Mouse (Mus musculus) urinary bladder, postnatal 4 days (tissue): Measurements from ENCODE around the gene Gucy2e.
A peak's percentile ranks its signal among the peaks of the same experiment; 100 is the strongest.

Source experiments
- DNase-seq, 2 experiments: peaks; one replicate each; pipeline ENCODE4 v3.0.0; 2021 to 2022; ENCODE audit warnings: low spot score in 2 of 2

Gene Gucy2e

DNA sequence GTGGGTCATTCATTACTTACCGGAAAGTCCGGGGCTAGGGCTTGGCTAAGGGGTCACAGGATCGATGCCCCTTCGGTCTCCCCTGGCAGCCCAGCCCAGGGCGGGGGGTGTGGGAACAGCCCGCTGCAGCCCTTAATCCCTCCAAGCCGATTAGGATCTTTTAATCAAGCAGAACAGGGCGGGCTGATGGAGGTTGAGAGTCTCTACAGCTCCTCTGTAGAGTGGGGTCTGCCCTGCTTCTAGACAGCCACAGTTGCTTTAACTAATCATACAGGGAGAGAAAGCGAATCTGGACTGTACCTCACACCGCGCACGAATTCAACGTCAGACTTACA is at the start of gene Gucy2e:
TSS of gene Gucy2e (minus strand) at position 111 of the 335 bp plus-strand sequence.
- no peak for DNase-seq

DNA sequence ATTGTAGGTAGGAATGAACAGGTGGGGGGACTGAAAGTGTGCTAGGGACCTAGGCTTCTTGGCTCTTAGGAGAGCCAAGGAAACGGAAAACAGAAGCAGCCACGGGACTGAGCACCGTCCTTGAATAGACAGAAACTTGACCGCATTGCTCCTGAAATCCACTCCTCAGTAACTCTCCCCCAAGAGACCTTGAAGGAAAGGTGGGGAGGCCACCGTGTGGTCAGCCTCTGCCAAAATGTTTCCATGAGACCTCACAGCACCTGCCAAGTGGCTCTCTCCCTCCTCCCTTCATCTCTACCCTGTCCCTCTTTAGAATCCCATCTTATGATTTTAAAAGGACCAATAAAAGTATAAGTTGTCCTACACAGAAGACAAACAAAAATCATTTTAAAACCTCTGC is 40.4 kb upstream of the Gucy2e start:
- DNase-seq, result no peak

- no peak for DNase-seq
These were observed 39.2 kb upstream of the Gucy2e start for GRCm38 (mm10) chr11:69276081-69276480.

DNA sequence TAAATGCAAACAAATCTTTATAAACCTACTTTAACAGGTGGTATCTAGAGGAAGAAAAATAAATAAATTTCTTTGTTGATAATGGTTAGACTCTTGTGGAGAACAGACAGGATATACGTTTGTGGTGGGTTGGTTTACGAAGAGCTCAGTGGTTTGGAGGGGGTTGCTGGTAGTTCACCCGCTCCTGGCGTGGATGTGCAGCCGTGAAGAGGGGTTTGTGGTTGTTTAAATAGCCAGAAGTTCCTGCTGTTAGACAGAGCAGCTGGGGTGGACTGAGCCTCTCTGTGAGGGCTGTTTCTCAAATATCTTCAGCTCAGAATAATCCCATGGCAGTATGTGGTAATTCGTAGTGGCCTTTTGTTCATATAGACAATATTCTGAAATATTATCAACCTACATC is 38.8 kb upstream of the Gucy2e start:
- no peak for DNase-seq

- peak; percentile 51 to 85 for DNase-seq
These were observed 35.4 kb upstream of the Gucy2e start for GRCm38 (mm10) chr11:69272122-69272740.

DNA sequence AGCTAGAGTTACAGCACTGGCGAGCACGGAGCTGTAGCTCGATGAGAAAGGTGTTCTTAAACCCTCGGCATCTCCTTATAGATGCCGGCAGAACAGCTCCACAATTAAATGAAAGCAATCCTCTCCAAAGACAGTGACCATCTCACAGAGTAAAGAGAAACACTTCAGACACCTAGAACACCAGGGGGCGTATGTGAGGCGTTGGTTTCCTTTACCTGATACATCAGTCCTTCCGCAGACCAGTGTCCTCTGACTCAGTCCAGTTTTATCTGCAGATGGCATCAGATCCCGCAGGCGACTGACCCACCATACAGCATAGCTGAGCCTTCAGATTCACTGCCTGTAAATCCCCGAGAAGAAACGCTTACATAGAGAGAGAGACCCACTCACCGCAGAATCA is 32.7 kb upstream of the Gucy2e start:
- peak; percentile 40 to 78 for DNase-seq

DNA sequence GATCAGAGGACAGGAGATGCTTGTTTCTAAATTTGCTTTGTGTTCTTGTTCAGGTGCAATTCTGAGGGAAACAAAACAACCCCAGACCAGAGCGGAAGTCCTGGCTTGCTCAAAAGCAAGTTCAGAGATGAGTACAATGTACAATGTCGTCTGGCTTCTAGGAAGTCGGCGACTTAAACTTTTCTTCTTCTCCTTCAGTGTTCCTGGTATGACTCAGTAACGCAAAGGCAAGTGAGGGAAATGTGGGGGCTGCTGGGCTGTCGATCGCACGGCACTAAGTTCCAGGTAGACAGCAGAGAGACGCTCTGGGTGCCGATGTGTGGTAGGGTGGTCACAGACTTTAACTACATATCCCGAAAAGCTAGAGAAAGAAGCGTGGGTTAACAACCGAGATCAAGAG is 31.3 kb upstream of the Gucy2e start:
- no peak for DNase-seq

- DNase-seq, result no peak
These were observed 30.5 kb upstream of the Gucy2e start for GRCm38 (mm10) chr11:69267341-69267740.

GRCm38 (mm10) chr11:69266253-69266652 is 29.4 kb upstream of the Gucy2e start:
- no peak for DNase-seq

DNA sequence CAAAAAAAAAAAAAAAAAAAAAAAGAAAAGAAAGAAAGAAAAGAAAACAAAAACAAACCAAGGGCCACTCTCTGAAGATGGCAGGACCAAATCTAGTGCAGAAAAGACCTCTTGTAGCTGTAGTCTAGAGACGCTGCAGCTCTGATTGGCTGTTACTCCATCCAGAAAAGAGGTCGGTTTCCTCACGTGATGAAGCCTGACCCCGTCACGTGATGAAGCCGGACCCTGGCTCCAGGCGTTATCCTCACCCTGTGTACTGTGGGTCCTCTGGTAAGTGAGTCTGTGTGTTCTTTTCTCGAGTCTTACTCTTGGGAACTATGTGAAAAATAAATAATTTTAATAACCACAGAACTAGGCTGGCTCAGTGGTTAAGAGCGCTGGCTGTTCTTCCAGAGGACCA is 28.6 kb upstream of the Gucy2e start:
- no peak for DNase-seq

DNA sequence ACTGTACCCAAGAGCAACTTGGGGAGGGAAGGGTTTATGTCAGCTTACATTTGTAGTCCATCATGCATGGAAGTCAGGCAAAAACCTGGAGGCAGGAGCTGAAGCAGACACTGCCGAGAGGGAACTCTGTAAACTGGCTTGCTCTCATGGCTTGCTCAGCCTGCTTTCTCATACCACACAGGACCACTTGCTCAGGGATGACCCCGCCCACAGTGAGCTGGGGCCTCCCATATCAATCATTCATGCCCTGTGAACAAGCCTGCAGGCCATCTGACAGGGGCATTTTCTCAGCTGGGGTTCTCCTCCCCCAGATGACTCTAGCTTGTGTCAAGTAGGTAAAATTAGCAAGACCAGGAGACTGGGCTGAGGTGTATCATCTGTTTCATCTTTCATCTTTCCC is 27.4 kb upstream of the Gucy2e start:
- DNase-seq, result no peak

DNA sequence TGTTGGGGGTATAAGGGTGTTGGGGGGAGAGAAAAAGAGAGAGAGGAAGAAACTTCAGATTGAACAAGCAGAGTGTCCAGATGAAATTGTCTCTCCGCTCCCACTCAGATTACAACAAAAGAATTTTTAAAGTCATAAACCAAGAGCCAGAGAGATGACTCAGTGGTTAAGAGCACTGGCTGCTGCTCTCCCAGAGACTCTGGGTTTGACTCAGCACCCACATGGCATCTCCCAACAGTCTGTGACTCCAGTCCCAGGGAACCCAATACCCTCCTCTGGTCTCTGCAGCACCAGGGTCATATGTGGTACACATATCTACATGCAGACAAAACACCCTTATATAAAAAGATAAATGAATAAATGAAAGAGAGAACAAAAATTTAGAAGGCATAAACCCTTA is 23.3 kb upstream of the Gucy2e start:
- DNase-seq, result no peak

DNA sequence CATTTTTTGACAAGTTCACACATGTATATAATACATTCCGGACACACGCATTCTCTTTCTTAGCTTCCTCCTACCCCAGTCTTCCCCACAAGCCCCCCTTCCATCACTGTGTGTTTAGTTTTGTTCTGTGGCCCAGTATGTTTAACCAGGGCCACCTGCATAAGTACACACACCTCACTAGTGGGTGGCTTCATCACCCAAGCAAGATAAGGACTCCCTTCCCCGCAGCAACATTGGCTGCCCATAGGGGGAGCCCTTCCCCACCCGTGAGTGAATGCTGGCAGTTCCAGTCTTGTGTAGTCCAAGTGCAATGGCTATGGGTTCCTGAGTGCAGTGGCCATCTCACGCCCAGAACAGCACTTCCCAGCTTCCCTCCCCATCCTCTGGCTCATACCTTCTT is 21.5 kb upstream of the Gucy2e start:
- peak in 1 of 2 experiments; percentile 42 for DNase-seq

- no peak for DNase-seq
These were observed 21.0 kb upstream of the Gucy2e start for GRCm38 (mm10) chr11:69257807-69258206.

DNA sequence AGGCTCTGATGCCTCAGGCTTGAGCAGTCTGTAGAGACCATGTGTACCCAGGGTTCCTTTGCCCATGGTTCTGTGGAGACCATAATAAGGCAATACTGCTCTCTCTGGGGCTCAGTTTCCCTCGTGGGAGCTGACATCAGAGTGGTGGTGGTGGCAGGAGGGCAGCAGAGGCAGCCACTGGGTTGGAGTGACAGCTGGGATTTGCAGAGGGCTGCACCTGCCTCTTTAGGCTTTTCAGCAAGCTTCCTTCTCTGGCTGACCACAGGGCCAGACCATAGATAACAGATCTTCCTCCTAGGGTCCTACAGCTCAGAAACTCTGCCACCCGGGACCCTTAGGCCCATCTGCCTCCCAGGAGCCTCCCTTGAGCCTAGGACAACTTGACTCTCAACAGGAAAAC is 20.2 kb upstream of the Gucy2e start:
- DNase-seq, result no peak

DNA sequence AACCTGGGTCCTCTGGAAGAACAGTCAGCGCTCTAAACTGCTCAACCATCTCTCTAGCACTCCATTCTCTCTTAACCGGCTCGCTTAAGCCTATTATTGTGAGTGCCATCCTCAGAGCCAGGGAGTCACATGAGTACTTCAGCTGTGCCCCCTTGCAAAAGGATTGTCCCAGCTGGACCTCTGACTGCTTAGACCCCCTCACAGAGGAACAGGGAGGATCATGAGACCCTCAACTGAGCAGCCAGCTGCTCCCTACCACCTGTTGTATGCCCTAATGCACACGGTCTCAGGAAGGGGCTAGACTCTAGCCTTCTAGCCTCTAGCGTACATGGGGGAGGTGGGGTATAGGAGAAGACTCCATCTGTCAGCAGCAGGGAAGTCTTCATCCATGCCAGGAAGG is 18.0 kb upstream of the Gucy2e start:
- no peak for DNase-seq

- no peak for DNase-seq
These were observed 16.3 kb upstream of the Gucy2e start for GRCm38 (mm10) chr11:69253131-69253530.

- no peak for DNase-seq
These were observed 15.1 kb upstream of the Gucy2e start for GRCm38 (mm10) chr11:69251953-69252352.

DNA sequence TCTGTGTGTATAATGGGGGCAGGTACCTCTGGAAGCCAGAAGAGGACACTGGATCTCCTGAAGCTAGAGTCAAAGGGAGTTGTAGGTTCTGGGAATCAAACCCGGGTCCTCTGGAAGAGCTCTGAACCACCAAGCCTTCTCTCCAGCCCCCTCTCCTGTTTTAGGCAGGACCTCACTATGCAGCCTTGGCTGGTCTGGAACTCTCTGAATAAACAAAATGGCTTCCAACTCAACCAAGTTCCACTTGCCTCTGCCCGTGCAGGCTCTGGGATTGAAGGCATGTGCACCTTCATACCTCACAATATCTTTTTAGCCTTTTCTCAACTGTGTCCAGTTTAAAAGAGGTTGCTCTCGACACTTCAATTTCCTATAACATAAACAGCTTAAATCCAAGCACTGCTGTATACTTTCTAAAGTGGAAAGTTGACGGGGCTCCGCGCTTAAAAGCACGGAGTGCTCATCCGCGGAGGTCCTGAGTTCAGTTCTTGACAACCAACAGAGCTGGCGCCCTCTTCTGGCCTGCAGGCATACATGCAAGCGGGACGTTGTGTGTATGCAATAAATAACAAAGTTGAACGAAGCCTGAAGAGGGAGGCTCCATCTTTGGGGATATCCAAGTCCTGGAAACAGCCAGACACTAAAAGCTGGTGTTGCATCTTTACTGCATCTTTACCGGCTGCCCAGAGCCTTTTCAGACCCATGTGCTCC is 14.5 kb upstream of the Gucy2e start:
- no peak for DNase-seq

GRCm38 (mm10) chr11:69250106-69250505 is 13.3 kb upstream of the Gucy2e start:
- DNase-seq, result no peak

DNA sequence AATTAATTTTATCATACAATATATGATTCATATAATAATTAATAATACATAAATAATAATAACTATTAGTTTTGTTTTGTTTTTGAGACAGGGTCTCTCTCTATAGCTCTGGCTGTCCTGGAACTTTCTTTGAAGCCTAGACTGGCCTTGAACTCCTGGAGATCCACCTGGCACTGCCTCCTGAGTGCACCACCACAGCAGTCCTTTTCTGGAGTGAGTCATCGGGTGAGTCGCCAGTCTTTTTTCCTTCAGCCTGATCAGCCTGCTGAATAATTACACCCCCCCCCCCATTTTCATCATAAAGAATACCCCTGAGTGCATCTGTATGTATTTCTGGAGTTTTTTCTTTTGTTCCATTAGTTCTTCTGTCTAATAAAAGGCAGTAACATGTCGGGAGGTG is 12.3 kb upstream of the Gucy2e start:
- DNase-seq, result no peak

DNA sequence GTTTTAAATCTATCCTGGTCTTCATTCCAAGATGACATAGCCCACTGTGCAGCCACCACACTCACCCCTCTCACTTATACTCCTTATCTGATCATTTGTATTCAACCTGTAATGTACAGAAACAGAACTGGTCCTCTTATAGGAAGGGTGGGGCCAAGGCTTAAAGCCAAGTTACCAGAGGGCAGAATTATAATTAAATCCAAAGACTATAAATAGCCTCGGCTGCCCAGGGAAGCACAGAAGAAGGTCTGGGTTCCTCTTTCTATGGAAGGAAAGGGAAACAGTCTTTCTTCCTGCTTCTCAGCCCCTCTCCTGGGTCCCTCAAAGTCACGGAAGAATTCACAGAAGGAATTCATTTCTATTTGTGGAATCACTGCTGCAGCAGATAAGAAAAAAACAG is 8.8 kb upstream of the Gucy2e start:
- no peak for DNase-seq

GRCm38 (mm10) chr11:69244911-69245310 is 8.1 kb upstream of the Gucy2e start:
- DNase-seq, result no peak
